Mouse (Mus musculus) adrenal gland, postnatal 0 days (tissue): Measurements from ENCODE around the gene Rnd2. TPM values are rescaled to one million over a fixed set of nuclear protein-coding genes. Genes with fewer than 3 reads are reported as not detected.

Source experiments
- microRNA-seq: library from miRNA; unstranded; fragments of <30 nt; microRNA quantifications from one replicate; pipeline ENCODE4, GENCODE M21; 2016; ENCODE audit warnings: borderline replicate concordance; ENCODE audit not compliant: insufficient number of aligned reads
- polyA plus RNA-seq: library from polyadenylated mRNA; unstranded; fragments of >200 nt; fragmentation: Nextera tagmentation; extraction: Ambion mirVana; gene quantifications from 2 replicates; pipeline ENCODE4 v1.2.1, GENCODE M21; 2015

The Rnd2 gene
- polyA plus RNA-seq, result 10.7 and 14.9 TPM in 2 replicates

GRCm38 (mm10) chr11:101464211-101465100 lies at the start of gene Rnd2:
TSS of gene Rnd2 (plus strand) at chr11:101464999.

DNA sequence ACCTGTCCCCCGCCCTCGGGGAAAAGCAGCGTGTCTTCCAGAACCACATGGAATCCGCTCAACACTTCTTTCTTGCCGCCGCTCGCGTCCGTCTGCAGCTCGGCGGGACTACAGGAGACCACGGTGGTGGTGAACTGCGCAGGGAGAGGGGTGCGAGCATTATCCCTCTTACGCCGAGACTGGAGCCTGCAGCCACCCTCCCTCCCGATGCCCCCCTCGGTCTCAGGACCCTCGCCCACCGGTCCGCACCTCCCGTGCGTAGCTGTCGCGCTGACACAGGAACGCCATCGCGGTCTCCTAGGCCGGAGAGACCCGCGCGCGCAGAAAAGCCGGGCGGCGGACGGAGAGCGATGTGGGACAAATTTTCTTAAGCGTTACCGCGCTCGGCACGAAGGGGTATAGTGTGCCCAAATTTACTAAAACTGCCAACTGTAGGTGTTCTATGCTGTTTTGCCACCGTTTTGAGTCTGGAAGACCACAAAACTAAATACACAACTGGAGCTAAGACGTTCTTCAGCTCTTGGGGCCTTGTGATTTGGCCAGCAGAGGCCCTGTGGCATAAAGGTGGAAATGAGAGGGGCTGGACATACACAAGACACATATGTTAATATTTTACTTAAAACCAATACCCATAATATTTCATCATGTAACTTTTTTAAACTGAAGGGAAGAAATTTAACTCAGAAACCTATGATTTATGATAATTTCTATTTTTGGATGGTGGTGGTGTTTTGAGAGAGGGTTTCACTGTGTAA lies 47.5 kb upstream of the Rnd2 start, which contains the start of gene Aarsd1:
Aarsd1 (minus strand) TSS at position 515 of the 755 bp plus-strand sequence.

DNA sequence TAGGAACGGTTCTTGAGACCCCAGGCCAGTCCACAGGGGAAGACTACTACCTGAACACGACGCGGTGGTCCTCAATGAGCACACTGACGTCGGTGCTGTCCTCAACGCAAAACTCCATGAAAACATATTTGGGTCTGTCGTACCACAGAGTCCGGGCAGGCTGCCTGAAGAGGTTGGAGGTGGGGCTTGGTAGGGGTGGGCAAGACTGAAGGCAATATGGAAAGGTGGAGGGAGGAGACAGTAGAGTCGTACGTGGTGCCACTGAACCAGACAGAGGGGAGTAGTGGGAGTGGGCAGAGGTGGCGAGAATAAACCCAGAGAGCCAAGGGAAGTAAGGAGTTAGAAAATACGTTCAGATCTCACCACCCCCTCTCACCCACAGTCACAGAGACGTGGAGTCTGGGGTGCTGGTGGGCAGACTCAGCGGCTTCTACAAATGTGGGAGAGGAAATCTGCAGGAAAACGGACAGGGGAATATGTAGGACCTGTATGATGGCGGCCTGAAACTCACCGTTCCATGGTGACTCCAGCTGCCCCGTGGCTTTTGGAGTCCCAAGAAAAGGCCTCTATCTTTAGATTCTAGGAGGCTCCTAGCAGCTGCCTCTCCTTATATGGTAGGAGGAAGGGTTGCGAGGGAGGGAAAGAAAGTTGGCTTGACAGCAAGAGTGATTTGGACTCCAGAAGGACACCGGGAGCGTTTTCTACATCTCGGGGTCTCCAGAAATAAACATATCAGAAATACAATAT lies 40.5 kb upstream of the Rnd2 start, which contains the start of gene Gm27029:
Gm27029 (minus strand) TSS at position 692 of the 747 bp plus-strand sequence.

DNA sequence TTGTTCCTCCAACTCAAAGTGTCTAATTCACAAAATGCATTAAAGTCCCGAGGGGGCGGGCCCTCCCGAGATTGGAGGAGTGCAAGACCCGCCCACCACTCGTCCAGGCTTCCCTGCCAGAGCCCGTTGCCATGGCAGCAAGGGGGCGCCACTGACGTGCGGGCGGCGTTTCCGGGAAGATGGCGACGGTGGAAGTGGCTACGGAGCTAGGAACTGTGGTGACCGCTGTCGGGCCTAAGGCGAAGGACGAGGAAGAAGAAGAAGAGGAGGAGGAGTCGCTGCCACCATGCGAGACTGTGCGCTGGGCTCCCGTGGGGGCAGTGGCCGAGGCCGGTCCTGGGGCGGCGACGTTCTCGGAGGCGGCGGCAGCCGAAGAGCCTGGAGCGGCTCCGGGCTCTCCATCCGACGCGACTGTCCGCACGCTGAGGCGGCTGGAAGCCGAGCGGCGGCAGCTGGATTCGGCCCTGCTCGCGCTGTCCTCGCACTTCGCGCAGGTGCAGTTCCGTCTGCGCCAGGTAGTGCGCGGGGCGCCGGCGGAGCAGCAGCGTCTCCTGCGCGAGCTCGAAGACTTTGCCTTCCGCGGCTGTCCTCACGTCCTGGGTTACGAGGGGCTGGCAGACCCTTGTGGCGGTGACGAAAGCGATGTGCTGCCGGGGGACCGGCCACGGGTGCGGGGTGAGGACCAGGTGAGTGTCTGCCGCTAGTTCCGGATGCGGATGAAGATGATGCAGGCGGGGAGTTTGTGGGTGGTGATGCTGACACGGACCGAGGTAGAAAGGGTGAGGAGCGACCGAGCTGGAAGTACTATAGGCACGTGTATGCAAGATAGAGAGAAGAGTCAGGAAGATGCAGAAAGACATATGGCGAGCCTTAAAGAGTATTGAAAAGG lies 39.6 kb upstream of the Rnd2 start, which contains the start of the genes Rundc1 and Ptges3l:
Rundc1 (plus strand) TSS at position 161 of the 889 bp plus-strand sequence.
Ptges3l (minus strand) TSS at position 409 of the 889 bp plus-strand sequence.

DNA sequence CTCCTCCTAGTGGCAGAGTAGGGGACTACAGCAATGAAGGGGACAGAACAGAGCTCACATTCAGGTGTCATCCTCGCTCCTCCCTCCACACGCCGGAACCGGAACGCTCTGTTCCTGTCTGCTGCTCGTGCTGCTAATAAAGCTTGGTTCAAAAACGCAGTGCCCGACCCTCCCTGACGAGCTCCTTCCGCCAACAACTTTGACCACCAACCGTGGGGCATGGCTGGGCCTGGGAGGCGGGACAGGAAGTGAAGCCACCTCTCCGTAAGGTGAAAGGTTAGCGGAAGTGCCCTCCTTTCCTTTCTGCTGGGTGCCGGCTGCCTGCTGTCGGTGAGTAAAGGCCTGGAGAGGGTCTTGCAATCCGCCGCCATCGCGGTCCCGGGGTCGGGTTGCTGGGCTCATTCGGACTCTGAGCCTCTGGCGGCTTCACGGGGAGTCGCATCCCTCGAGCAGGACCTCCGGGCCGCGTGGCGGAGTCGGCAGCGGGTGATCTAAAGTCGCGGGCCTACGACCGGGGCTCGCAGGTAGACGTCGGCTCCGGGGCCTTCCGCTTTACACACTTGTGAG lies 22.6 kb upstream of the Rnd2 start, which contains the start of gene Rpl27:
Rpl27 (plus strand) TSS at position 172 of the 567 bp plus-strand sequence.

GRCm38 (mm10) chr11:101448274-101448746 lies 16.5 kb upstream of the Rnd2 start, which contains the start of gene Ifi35:
TSS of gene Ifi35 (plus strand) at chr11:101448407.

DNA sequence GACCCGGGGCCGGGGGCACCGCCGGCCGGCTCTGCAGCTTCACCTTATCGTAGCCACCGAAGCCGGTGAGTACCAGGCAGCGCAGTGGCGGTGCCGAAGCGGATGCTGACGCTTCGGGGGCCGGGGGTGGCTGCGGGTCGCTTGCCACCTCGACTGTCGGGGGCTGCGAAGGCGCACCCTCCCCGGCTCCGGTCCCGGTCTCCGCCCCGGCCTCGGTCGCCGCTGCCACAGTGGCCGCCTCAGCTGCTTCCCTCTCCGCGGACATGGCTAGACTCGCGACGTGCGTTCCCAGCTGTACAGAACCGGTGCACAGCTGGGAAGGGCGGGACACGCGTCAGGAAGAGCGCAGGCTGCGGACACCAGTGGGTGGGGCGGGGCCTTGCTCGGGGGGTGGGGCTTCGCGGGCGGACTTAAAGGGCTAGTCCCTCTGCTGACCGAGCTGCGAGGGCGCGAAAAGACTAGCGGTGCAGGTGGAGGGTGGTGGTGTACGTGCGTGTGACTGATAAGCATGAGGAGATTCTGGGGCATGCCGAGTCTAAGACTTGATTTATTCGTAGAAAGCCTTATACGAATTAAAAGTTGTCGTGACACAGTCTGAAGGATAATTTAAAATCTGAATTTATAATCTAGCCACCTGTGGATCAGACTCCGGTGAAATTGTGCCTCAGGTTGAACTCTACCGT lies 1.2 kb downstream of the Rnd2 start, which contains the start of gene Vat1:
Vat1 (minus strand) TSS at position 362 of the 683 bp plus-strand sequence.

Small RNAs within 50 kb of the gene (microRNA-seq; reads per million reads assigned to microRNA genes)
- not detected for gene Mir6929

Other genes starting within 250 kb of the Rnd2 start
- 8.6 and 14.0 TPM in 2 replicates for gene Ezh1, start 238.5 kb upstream of the Rnd2 start, polyA plus RNA-seq
- 60.0 and 102 TPM in 2 replicates for gene Ramp2, start 219.0 kb upstream of the Rnd2 start, polyA plus RNA-seq
- 97.9 and 113 TPM in 2 replicates for gene Vps25, start 211.3 kb upstream of the Rnd2 start, polyA plus RNA-seq
- gene Wnk4, start 204.4 kb upstream of the Rnd2 start, polyA plus RNA-seq, result 4.3 and 4.5 TPM in 2 replicates
- 0.70 and 0.72 TPM in 2 replicates for gene Cntd1, start 186.0 kb upstream of the Rnd2 start, polyA plus RNA-seq
- gene Coa3, start 185.9 kb upstream of the Rnd2 start, polyA plus RNA-seq, result 156 and 178 TPM in 2 replicates
- 99.1 and 118 TPM in 2 replicates for gene Becn1, start 162.7 kb upstream of the Rnd2 start, polyA plus RNA-seq
- 55.7 and 85.9 TPM in 2 replicates for gene Psme3, start 148.8 kb upstream of the Rnd2 start, polyA plus RNA-seq
- 0.43 and 0.57 TPM in 2 replicates for gene Aoc2, start 139.9 kb upstream of the Rnd2 start, polyA plus RNA-seq
- gene Aoc3, start 134.4 kb upstream of the Rnd2 start, polyA plus RNA-seq, result 1.7 and 2.3 TPM in 2 replicates
- 4.1 and 7.5 TPM in 2 replicates for gene G6pc, start 97.4 kb upstream of the Rnd2 start, polyA plus RNA-seq
- 29.9 and 39.5 TPM in 2 replicates for gene Aarsd1, start 47.4 kb upstream of the Rnd2 start, polyA plus RNA-seq
- 3.0 and 3.6 TPM in 2 replicates for gene Gm27029, start 40.2 kb upstream of the Rnd2 start, polyA plus RNA-seq
- 13.2 and 19.8 TPM in 2 replicates for gene Rundc1, start 39.9 kb upstream of the Rnd2 start, polyA plus RNA-seq
- 5.9 and 11.6 TPM in 2 replicates for gene Ptges3l, start 39.7 kb upstream of the Rnd2 start, polyA plus RNA-seq
- gene Rpl27, start 22.7 kb upstream of the Rnd2 start, polyA plus RNA-seq, result 327 and 341 TPM in 2 replicates
- 57.4 and 61.2 TPM in 2 replicates for gene Ifi35, start 16.6 kb upstream of the Rnd2 start, polyA plus RNA-seq
- 59.9 and 78.0 TPM in 2 replicates for gene Vat1, start 1.2 kb downstream of the Rnd2 start, polyA plus RNA-seq
- gene Brca1, start 87.0 kb downstream of the Rnd2 start, polyA plus RNA-seq, result 1.8 and 3.2 TPM in 2 replicates
- 44.8 and 67.0 TPM in 2 replicates for gene Nbr1, start 87.2 kb downstream of the Rnd2 start, polyA plus RNA-seq
- 11.8 and 14.0 TPM in 2 replicates for gene Tmem106a, start 117.2 kb downstream of the Rnd2 start, polyA plus RNA-seq
- gene Gm11634, start 134.3 kb downstream of the Rnd2 start, polyA plus RNA-seq, result not detected in 2 replicates
- 65.0 and 84.8 TPM in 2 replicates for gene Rdm1, start 162.2 kb downstream of the Rnd2 start, polyA plus RNA-seq
- 5.2 and 5.7 TPM in 2 replicates for gene Arl4d, start 200.5 kb downstream of the Rnd2 start, polyA plus RNA-seq